Mouse (Mus musculus): ENCODE data around the gene Slc4a3.

Slc4a3 gene

GRCm38 (mm10) chr1:75521321-75522031 is 24.6 kb upstream of the Slc4a3 start, which contains the start of gene Stk11ip:
Gene Stk11ip, plus strand, starts transcription at chr1:75521529.
- peak; percentile 74 to 83 for DNase-seq (ENCODE audit: low spot score in 2 of 2)

- no peak for DNase-seq (ENCODE audit: low spot score in 2 of 2)
Measured at GRCm38 (mm10) chr1:75524679-75525078, 21.4 kb upstream of the Slc4a3 start.

- no peak for DNase-seq (ENCODE audit: low spot score in 2 of 2)
Measured at GRCm38 (mm10) chr1:75530546-75530945, 15.5 kb upstream of the Slc4a3 start.

- DNase-seq (ENCODE audit: low spot score in 2 of 2) = no peak
Measured at GRCm38 (mm10) chr1:75532280-75533172, 13.5 kb upstream of the Slc4a3 start.

- DNase-seq (ENCODE audit: low spot score in 2 of 2) = no peak
Measured at GRCm38 (mm10) chr1:75533325-75534252, 12.5 kb upstream of the Slc4a3 start.

- DNase-seq (ENCODE audit: low spot score in 2 of 2) = no peak
Measured at GRCm38 (mm10) chr1:75537587-75537986, 8.5 kb upstream of the Slc4a3 start.

GRCm38 (mm10) chr1:75538597-75539190 is 7.4 kb upstream of the Slc4a3 start:
- DNase-seq (ENCODE audit: low spot score in 2 of 2) = no peak

GRCm38 (mm10) chr1:75541496-75541895 is 4.6 kb upstream of the Slc4a3 start:
- no peak for DNase-seq (ENCODE audit: low spot score in 2 of 2)

GRCm38 (mm10) chr1:75544351-75544750 is 1.7 kb upstream of the Slc4a3 start:
- DNase-seq (ENCODE audit: low spot score in 2 of 2) = no peak

GRCm38 (mm10) chr1:75547351-75547750 is 1.3 kb downstream of the Slc4a3 start:
- DNase-seq (ENCODE audit: low spot score in 2 of 2) = no peak

- no peak for DNase-seq (ENCODE audit: low spot score in 2 of 2)
Measured at GRCm38 (mm10) chr1:75548083-75548482, 2.0 kb downstream of the Slc4a3 start.

GRCm38 (mm10) chr1:75548871-75549270 is 2.8 kb downstream of the Slc4a3 start:
- no peak for DNase-seq (ENCODE audit: low spot score in 2 of 2)

GRCm38 (mm10) chr1:75549289-75550279 is 3.5 kb downstream of the Slc4a3 start:
- no peak for DNase-seq (ENCODE audit: low spot score in 2 of 2)

GRCm38 (mm10) chr1:75550586-75550985 is 4.5 kb downstream of the Slc4a3 start:
- DNase-seq (ENCODE audit: low spot score in 2 of 2) = no peak

GRCm38 (mm10) chr1:75555680-75556079 is 9.6 kb downstream of the Slc4a3 start:
- no peak for DNase-seq (ENCODE audit: low spot score in 2 of 2)

GRCm38 (mm10) chr1:75556143-75556781 is 10.2 kb downstream of the Slc4a3 start:
- no peak for DNase-seq (ENCODE audit: low spot score in 2 of 2)

GRCm38 (mm10) chr1:75557041-75557440 is 11.0 kb downstream of the Slc4a3 start:
- no peak for DNase-seq (ENCODE audit: low spot score in 2 of 2)

- DNase-seq (ENCODE audit: low spot score in 2 of 2) = no peak
Measured at GRCm38 (mm10) chr1:75558388-75559178, 12.5 kb downstream of the Slc4a3 start.
